Mouse (Mus musculus) stomach, embryonic 15.5 days (tissue): ENCODE measurements around the gene Ugt1a10. TPM values are rescaled to one million over a fixed set of nuclear protein-coding genes. Genes with fewer than 3 reads are reported as not detected.

ENCODE experiments used
- ATAC-seq: fragments of 200-750 bp; cut with Nextera tagmentation; 2 replicates; pipeline ENCODE4 v1.8.0; 2017; ENCODE audit warnings: low read depth, moderate number of reproducible peaks, moderate TSS enrichment; ENCODE audit not compliant: insufficient read depth, low FRiP score
- H3K27ac ChIP-seq: fragments of 300-500 bp; sonication (generic); 2 replicates; pipeline ENCODE4 v1.5.1; 2015; ENCODE audit warnings: mild to moderate bottlenecking, inconsistent platforms
- H3K27me3 ChIP-seq: fragments of 300-500 bp; sonication (generic); replicated peaks from 2 replicates; pipeline ENCODE4 v1.6.1; 2015; ENCODE audit warnings: inconsistent platforms
- H3K36me3 ChIP-seq: fragments of 300-500 bp; sonication (generic); 2 replicates; pipeline ENCODE4 v1.6.1; 2015; ENCODE audit warnings: inconsistent platforms
- H3K4me1 ChIP-seq: fragments of 300-500 bp; sonication (generic); 2 replicates; pipeline ENCODE4 v1.6.1; 2015; ENCODE audit warnings: inconsistent platforms
- H3K4me2 ChIP-seq: fragments of 300-500 bp; sonication (generic); 2 replicates; pipeline ENCODE4 v1.6.1; 2015; ENCODE audit warnings: mild to moderate bottlenecking, inconsistent platforms
- H3K4me3 ChIP-seq: fragments of 300-500 bp; sonication (generic); replicated peaks from 2 replicates; pipeline ENCODE4 v1.5.1; 2015; ENCODE audit warnings: inconsistent platforms
- H3K9ac ChIP-seq: fragments of 300-500 bp; sonication (generic); 2 replicates; pipeline ENCODE4 v1.6.1; 2015; ENCODE audit warnings: inconsistent platforms
- H3K9me3 ChIP-seq: fragments of 300-500 bp; sonication (generic); 2 replicates; pipeline ENCODE4 v1.6.1; 2016; ENCODE audit warnings: inconsistent platforms
- WGBS: fragments of 180-500 bp; shearing (Covaris S2); methylation state at CpG from one replicate; pipeline ENCODE4 v1.1.7; 2015; 5-methylcytosine and 5-hydroxymethylcytosine counted together
- microRNA-seq: library from miRNA; unstranded; fragments of <30 nt; microRNA quantifications from one replicate; pipeline ENCODE4, GENCODE M21; 2016
- polyA plus RNA-seq: library from polyadenylated mRNA; unstranded; fragments of >200 nt; fragmentation: Nextera tagmentation; extraction: Ambion mirVana; gene quantifications from 2 replicates; pipeline ENCODE4 v1.2.1, GENCODE M21; 2015

Gene Ugt1a10
- polyA plus RNA-seq, 1 experiment from 2014 or later, result not detected

DNA sequence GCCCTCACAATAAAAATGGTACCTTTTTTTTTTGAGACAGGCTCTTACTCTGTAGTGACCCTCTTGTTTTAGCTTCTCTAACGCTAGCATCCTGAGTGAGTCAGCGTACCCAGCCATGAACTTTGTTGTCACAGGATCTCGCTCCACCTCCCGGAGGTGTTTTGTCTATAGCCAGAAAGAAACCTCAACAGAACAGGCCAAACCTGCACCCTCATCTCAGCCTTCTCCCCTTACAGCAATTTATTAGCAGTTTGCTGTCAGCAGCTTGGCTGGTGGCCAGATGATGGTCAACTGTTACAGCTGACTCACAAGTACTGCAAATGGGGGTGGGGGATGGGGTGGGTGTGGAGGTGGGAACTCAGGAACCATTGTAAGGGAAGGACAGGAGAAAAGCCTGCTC, 207.1 kb downstream of the Ugt1a10 start:
- H3K9ac ChIP-seq, result no peak overlapping the region
- 54% methylated on average over 4 of the region's 4 CpGs for WGBS
- H3K27me3 ChIP-seq, result no peaks in the 10 kb centered on the region
- no peaks in the 10 kb centered on the region for H3K9me3 ChIP-seq
- H3K4me3 ChIP-seq, result no peak overlapping the region
- no peak overlapping the region for H3K4me2 ChIP-seq
- H3K27ac ChIP-seq, result 0 out of 2 replicates have a peak overlapping the region, but pooled peaks have one; percentile 1
- H3K4me1 ChIP-seq, result peaks cover 11% of the 10 kb centered on the region
- peaks cover 68% of the 10 kb centered on the region for H3K36me3 ChIP-seq
- ATAC-seq, result peak; percentile 8; the same call in 1 of the 2 replicates

GRCm38 (mm10) chr1:88262961-88263360, 207.8 kb downstream of the Ugt1a10 start:
- WGBS, result 70% methylated on average over 6 of the region's 6 CpGs
- Histone ChIP-seq H3K4me1 (peaks cover 11% of the 10 kb centered on the region), H3K4me2 (no peak overlapping the region), H3K27me3 (no peaks in the 10 kb centered on the region), H3K27ac (no peak overlapping the region), H3K9me3 (no peaks in the 10 kb centered on the region), H3K36me3 (peaks cover 75% of the 10 kb centered on the region), H3K4me3 (no peak overlapping the region), H3K9ac (no peak overlapping the region)
- ATAC-seq, result no peak

DNA sequence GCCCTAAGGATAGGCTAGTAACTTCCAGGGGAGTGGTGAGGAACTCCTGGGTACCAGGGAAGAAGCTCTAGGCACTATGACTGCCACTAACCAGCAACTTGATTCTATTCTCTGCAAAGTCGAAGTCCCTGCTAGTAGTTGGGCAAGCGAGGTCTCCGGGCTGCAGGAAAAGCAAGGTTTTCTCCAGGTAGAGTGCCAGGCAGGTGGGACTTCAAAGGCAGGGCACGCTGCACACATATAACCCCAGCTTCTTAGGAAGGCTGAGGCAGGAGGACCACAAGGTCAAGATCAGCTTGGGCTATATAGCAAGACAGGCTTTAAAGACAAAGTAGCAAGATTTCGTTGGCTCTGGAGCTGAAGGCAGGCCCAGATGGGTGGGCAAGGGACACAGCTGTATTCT, 208.6 kb downstream of the Ugt1a10 start:
- 91% methylated on average over 5 of the region's 5 CpGs for WGBS
- H3K4me1 ChIP-seq, result peaks cover 11% of the 10 kb centered on the region

GRCm38 (mm10) chr1:88264237-88264868, 209.2 kb downstream of the Ugt1a10 start:
- no peak for ATAC-seq
- no peak overlapping the region for H3K4me3 ChIP-seq
- no peak overlapping the region for H3K4me2 ChIP-seq
- H3K36me3 ChIP-seq, result peaks cover 89% of the 10 kb centered on the region
- peaks cover 11% of the 10 kb centered on the region for H3K4me1 ChIP-seq
- H3K9ac ChIP-seq, result no peak overlapping the region
- no peaks in the 10 kb centered on the region for H3K9me3 ChIP-seq
- H3K27ac ChIP-seq, result no peak overlapping the region
- 85% methylated on average over 7 of the region's 7 CpGs for WGBS
- H3K27me3 ChIP-seq, result no peaks in the 10 kb centered on the region

More for the DNA sequence above, 208.6 kb downstream of the Ugt1a10 start:
- H3K36me3 ChIP-seq, result peaks cover 83% of the 10 kb centered on the region
- no peak overlapping the region for H3K27ac ChIP-seq
- no peak overlapping the region for H3K9ac ChIP-seq
- no peak overlapping the region for H3K4me3 ChIP-seq
- no peaks in the 10 kb centered on the region for H3K27me3 ChIP-seq
- no peak overlapping the region for H3K4me2 ChIP-seq
- no peak for ATAC-seq
- no peaks in the 10 kb centered on the region for H3K9me3 ChIP-seq

DNA sequence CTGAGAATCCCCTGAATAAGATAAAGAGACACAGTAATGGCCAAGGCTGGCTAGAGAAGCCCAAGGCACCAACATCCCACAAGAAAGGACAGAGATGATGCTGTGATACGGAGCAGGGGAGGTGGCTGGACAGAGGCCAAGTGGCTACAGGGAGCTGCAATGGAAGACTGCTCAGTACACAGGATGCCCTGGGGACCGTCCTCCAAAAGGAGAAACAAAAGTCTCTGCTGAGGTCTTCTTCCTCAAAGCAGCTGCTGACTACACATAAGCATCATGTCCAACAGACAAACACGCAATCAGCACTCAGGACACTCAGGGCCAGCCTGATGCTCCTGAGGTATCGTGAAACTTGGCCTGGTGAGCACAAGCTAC, 209.7 kb downstream of the Ugt1a10 start:
- H3K9ac ChIP-seq, result no peak overlapping the region
- no peaks in the 10 kb centered on the region for H3K9me3 ChIP-seq
- WGBS, result 79% methylated on average over 4 of the region's 4 CpGs
- no peak overlapping the region for H3K4me3 ChIP-seq
- H3K36me3 ChIP-seq, result peaks cover 94% of the 10 kb centered on the region
- ATAC-seq, result no peak
- H3K27ac ChIP-seq, result no peak overlapping the region
- no peaks in the 10 kb centered on the region for H3K27me3 ChIP-seq
- H3K4me2 ChIP-seq, result no peak overlapping the region
- peaks cover 11% of the 10 kb centered on the region for H3K4me1 ChIP-seq

DNA sequence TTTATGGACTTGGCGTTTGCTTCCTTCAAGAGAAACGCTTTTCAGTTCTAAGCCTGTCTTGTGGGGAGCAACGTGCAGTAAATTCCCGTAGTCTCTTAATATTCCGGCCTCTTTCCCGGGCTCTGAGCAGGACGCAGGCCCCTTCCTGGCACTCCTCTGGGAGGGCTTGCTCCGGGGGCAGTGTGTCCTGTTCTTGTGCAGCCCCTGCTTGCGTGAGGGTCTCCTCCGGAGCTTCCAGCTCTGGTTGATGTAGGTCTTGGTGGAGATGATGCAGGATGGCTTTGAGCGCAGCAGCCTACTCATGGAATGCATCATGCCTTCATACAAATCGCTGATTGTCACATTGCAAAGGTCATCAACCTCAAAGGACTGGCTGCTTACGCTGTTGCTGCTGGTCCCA, 210.9 kb downstream of the Ugt1a10 start:
- 88% methylated on average over 13 of the region's 13 CpGs for WGBS
- Histone ChIP-seq H3K4me1 (peaks cover 11% of the 10 kb centered on the region), H3K4me3 (no peak overlapping the region), H3K9me3 (no peaks in the 10 kb centered on the region), H3K4me2 (no peak overlapping the region), H3K9ac (no peak overlapping the region), H3K27me3 (no peaks in the 10 kb centered on the region), H3K36me3 (peaks cover 85% of the 10 kb centered on the region), H3K27ac (no peak overlapping the region)
- no peak for ATAC-seq

DNA sequence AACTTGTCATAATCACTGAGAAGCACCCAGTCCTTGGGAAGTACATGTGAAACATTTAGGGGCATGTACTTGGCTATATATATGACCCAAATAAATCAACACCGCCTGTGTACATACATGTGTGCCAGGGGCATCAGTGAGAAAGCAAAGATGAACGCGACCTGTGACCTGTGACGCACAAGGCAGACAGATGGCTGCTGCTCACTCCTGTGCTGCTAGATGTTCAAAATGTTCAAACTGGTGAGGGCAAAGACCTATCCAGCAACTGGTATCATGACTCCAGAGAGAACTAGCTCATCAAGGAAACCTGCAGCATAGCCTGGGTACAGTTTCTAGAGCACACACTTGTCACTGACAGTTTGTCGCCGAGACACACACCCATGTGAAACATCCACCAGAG, 212.3 kb downstream of the Ugt1a10 start:
- Histone ChIP-seq H3K9me3 (no peaks in the 10 kb centered on the region), H3K36me3 (peaks cover 84% of the 10 kb centered on the region), H3K4me3 (no peak overlapping the region), H3K27ac (no peak overlapping the region), H3K4me2 (no peak overlapping the region), H3K9ac (no peak overlapping the region), H3K27me3 (no peaks in the 10 kb centered on the region), H3K4me1 (0 out of 2 replicates have a peak, but pooled peaks cover under 1% of the 10 kb centered on the region)
- 91% methylated on average over 6 of the region's 6 CpGs for WGBS
- ATAC-seq, result 0 out of 2 replicates have a peak, but pooled peaks have one; percentile 1

- 83% methylated on average over 6 of the region's 6 CpGs for WGBS
Measured at GRCm38 (mm10) chr1:88268070-88268469, 212.9 kb downstream of the Ugt1a10 start.

More at GRCm38 (mm10) chr1:88268070-88268469, 212.9 kb downstream of the Ugt1a10 start:
- H3K4me2 ChIP-seq, result no peak overlapping the region
- H3K9me3 ChIP-seq, result no peaks in the 10 kb centered on the region
- no peak overlapping the region for H3K9ac ChIP-seq
- H3K27ac ChIP-seq, result no peak overlapping the region
- no peak overlapping the region for H3K4me3 ChIP-seq
- no peaks in the 10 kb centered on the region for H3K4me1 ChIP-seq
- no peak for ATAC-seq
- H3K36me3 ChIP-seq, result peaks cover 85% of the 10 kb centered on the region
- no peaks in the 10 kb centered on the region for H3K27me3 ChIP-seq

Small RNAs within 50 kb of the gene (microRNA-seq; reads per million reads assigned to microRNA genes)
- gene Gm25198, result not detected

Other genes starting within 250 kb of the Ugt1a10 start
- gene Dgkd, start 202.1 kb upstream of the Ugt1a10 start, polyA plus RNA-seq, result 25.5 and 26.1 TPM in 2 replicates
- gene Usp40, start 46.8 kb upstream of the Ugt1a10 start, polyA plus RNA-seq, result 29.2 and 33.5 TPM in 2 replicates
- 1.7 and 1.8 TPM in 2 replicates for gene Ugt1a9, start 15.4 kb downstream of the Ugt1a10 start, polyA plus RNA-seq
- not detected in 2 replicates for gene Ugt1a8, start 32.4 kb downstream of the Ugt1a10 start, polyA plus RNA-seq
- 12.5 and 19.6 TPM in 2 replicates for gene Ugt1a7c, start 39.7 kb downstream of the Ugt1a10 start, polyA plus RNA-seq
- 2.6 and 3.9 TPM in 2 replicates for gene Ugt1a6b, start 47.9 kb downstream of the Ugt1a10 start, polyA plus RNA-seq
- gene Ugt1a6a, start 79.4 kb downstream of the Ugt1a10 start, polyA plus RNA-seq, result 29.2 and 29.4 TPM in 2 replicates
- not detected in 2 replicates for gene Ugt1a5, start 110.6 kb downstream of the Ugt1a10 start, polyA plus RNA-seq
- 0.23 and 0.50 TPM in 2 replicates for gene Ugt1a2, start 145.2 kb downstream of the Ugt1a10 start, polyA plus RNA-seq
- gene Dnajb3, start 150.4 kb downstream of the Ugt1a10 start, polyA plus RNA-seq, result 8.4 and 10.1 TPM in 2 replicates
- gene Ugt1a1, start 156.6 kb downstream of the Ugt1a10 start, polyA plus RNA-seq, result 5.3 and 7.1 TPM in 2 replicates
- 0.94 and 1.2 TPM in 2 replicates for gene Mroh2a, start 171.6 kb downstream of the Ugt1a10 start, polyA plus RNA-seq
- gene Hjurp, start 222.2 kb downstream of the Ugt1a10 start, polyA plus RNA-seq, result 162 and 176 TPM in 2 replicates
- not detected in 2 replicates for gene Trpm8, start 222.3 kb downstream of the Ugt1a10 start, polyA plus RNA-seq